Mouse (Mus musculus): Measurements from ENCODE around the gene Dmrta1.

DNA sequence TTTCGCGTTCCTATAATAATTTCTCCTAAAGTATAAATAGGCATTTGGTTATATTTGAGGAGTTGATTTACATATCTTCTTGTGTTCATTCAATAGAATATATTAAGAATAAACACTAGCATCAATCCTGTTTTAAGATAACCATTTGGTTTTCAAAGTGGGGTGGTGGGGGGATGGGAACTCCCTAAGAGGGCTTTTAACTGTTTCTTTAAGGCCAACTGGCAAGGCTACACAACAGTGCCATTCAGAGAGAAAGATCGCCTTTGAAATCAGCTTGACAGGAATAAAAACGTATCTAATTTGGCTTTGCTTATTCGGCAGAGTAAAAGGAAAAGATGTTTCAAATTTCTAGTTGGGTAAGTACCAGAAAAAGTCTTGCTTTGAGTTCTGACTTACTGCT is at the start of gene Dmrta1:
- TF ChIP-seq CTCF (IDR thresholded peaks at IDR 0.05; ENCODE audit: extremely low read depth, insufficient read depth, low read length) = no peak
- TF ChIP-seq POLR2A (IDR thresholded peaks at IDR 0.05; ENCODE audit: extremely low read depth, insufficient read depth, low read length) = no peak

Data from cortical plate, adult 2 months (tissue).